ENCODE assay signal across 9 mouse cellular contexts in the genomic region with DNA sequence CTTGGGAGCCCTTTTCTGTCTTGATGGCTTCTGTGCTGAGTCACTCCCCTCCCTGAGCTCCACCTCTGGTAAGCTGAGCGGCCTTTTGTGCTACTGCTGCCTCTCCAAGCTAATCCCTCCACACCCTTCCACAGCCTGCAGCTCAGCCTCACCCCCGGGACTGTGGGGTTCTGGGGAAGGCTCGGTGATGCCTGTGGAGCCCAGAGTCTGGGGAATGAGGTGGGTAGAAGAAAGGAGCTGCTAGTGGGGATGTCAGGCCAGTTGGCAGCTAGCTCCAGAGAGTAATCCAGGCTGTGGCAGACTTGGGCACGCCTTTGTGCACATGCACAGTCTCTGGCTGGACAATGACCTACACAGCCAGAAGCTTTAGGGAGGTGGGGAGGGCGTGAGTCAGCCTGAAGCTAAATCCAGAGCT. TPM values are rescaled to one million over a fixed set of nuclear protein-coding genes. Genes with fewer than 3 reads are reported as not detected.
A peak's percentile ranks its signal among the peaks of the same experiment; 100 is the strongest.
DNase-seq lines count a peak whose midpoint lies in the region; ATAC-seq and TF ChIP-seq lines count a peak whose summit lies in the region.
"Had no signal": no experiment of that assay in that cellular context is flagged by ENCODE, and none has a peak within 500 bp of the region (broad histone marks: within the 10 kb centered on the region; RNA-seq: fewer than 3 reads in every experiment).

No protein-coding gene starts in this region.

- no peak for TF ChIP-seq POLR2A in thymus, adult 2 months (IDR thresholded peaks at IDR 0.05; ENCODE audit: control insufficient read depth, extremely low read depth, insufficient read depth, low read length, poor library complexity)

- DNase-seq in gastrocnemius, postnatal 14 days: peak; percentile 57
- no peak for DNase-seq in gastrocnemius, postnatal 10 days
- peak; percentile 62 for DNase-seq in adrenal gland, postnatal 14 days
- DNase-seq in thymus, adult 2 months: no peak
- DNase-seq in ovary, postnatal 10 days (ENCODE audit: low spot score): no peak
- DNase-seq in layer of hippocampus, adult 8-10 months (ENCODE audit: low spot score in 2 of 2): no peak

- no peak overlapping the region for H3K27ac ChIP-seq in hindbrain, embryonic 16.5 days (ENCODE audit: low read depth, low read length)
- no peak overlapping the region for H3K27ac ChIP-seq in thymus, adult 2 months (ENCODE audit: control insufficient read depth, insufficient read depth, low read length)
- H3K27ac ChIP-seq: limb, embryonic 15.5 days had no signal

- TF ChIP-seq CTCF in E14TG2a.4 (conservative IDR thresholded peaks at IDR 0.05; ENCODE audit: low read length): no peak
- TF ChIP-seq CTCF in thymus, adult 2 months (IDR thresholded peaks at IDR 0.05; ENCODE audit: borderline replicate concordance, control insufficient read depth, extremely low read depth, insufficient read depth, low read length, poor library complexity): no peak

- H3K4me1 ChIP-seq in E14TG2a.4 (replicated peaks; ENCODE audit: low read depth, low read length): peaks cover 56% of the 10 kb centered on the region
- peaks cover 10% of the 10 kb centered on the region for H3K4me1 ChIP-seq in hindbrain, embryonic 16.5 days (ENCODE audit: control insufficient read depth, insufficient read depth, low read depth, low read length)
- peaks cover 18% of the 10 kb centered on the region for H3K4me1 ChIP-seq in thymus, adult 2 months (replicated peaks; ENCODE audit: control insufficient read depth, insufficient read depth, low read length)

- intact Hi-C loops in gastrocnemius, postnatal 14 days (cut with DNase I; ENCODE audit: low total_unique reads): no loop called here

- no peak overlapping the region for H3K9ac ChIP-seq in hindbrain, embryonic 16.5 days (ENCODE audit: low read depth, low read length)
- H3K9ac ChIP-seq: limb, embryonic 15.5 days had no signal

- WGBS in hindbrain, embryonic 16.5 days: 29% methylated on average over 5 of the region's 5 CpGs
- WGBS in thymus, adult 2 months: 89% methylated on average over 5 of the region's 5 CpGs

- ATAC-seq in hindbrain, embryonic 16.5 days: peak; percentile 63

- H3K4me3 ChIP-seq in E14TG2a.4 (replicated peaks; ENCODE audit: low read length): peak overlapping the region; percentile 39; the same call in 1 of the 2 replicates
- H3K4me3 ChIP-seq in hindbrain, embryonic 16.5 days (ENCODE audit: low read length): no peak overlapping the region
- H3K4me3 ChIP-seq in thymus, adult 2 months (ENCODE audit: control insufficient read depth, insufficient read depth, low read length): no peak overlapping the region
- H3K4me3 ChIP-seq: limb, embryonic 15.5 days had no signal

- no peak overlapping the region for H3K4me2 ChIP-seq in hindbrain, embryonic 16.5 days (ENCODE audit: low read length)
- H3K4me2 ChIP-seq: limb, embryonic 15.5 days had no signal

- peaks cover 43% of the 10 kb centered on the region for H3K9me3 ChIP-seq in E14TG2a.4 (ENCODE audit: low read length)
- no peaks in the 10 kb centered on the region for H3K9me3 ChIP-seq in hindbrain, embryonic 16.5 days (ENCODE audit: control insufficient read depth, low read length)
- H3K9me3 ChIP-seq: limb, embryonic 15.5 days had no signal

- H3K36me3 ChIP-seq in E14TG2a.4 (ENCODE audit: insufficient read depth, low read length): peaks cover 45% of the 10 kb centered on the region
- H3K36me3 ChIP-seq in hindbrain, embryonic 16.5 days (ENCODE audit: control insufficient read depth, insufficient read depth, low read length): no peaks in the 10 kb centered on the region
- peaks cover 7% of the 10 kb centered on the region; the same call in 1 of the 2 replicates for H3K36me3 ChIP-seq in thymus, adult 2 months (ENCODE audit: control insufficient read depth, insufficient read depth, low read length)
- H3K36me3 ChIP-seq: limb, embryonic 15.5 days had no signal

- H3K27me3 ChIP-seq in E14TG2a.4 (ENCODE audit: insufficient read depth, low read length): no peaks in the 10 kb centered on the region
- no peaks in the 10 kb centered on the region for H3K27me3 ChIP-seq in hindbrain, embryonic 16.5 days (replicated peaks; ENCODE audit: control insufficient read depth, insufficient read depth, low read length)
- H3K27me3 ChIP-seq in thymus, adult 2 months (ENCODE audit: control insufficient read depth, insufficient read depth, low read length): no peaks in the 10 kb centered on the region; the same call in 1 of the 2 replicates
- H3K27me3 ChIP-seq: limb, embryonic 15.5 days had no signal

RNA-seq across cellular contexts. Expression of gene Gm10277, which starts 20.5 kb away (rescaled TPM):
- not detected for total RNA-seq in gastrocnemius, postnatal 14 days (2021)
- total RNA-seq in gastrocnemius, postnatal 10 days (2021): not detected
- total RNA-seq in adrenal gland, postnatal 14 days (2021): not detected in 2 replicates
- 1.6 and 1.7 TPM in 2 replicates for polyA plus RNA-seq in hindbrain, embryonic 16.5 days (2015; fragmentation: Nextera tagmentation; extraction: Ambion mirVana)
- polyA plus RNA-seq in thymus, adult 2 months (2012; rRNA removed): not detected in 2 replicates
- not detected for total RNA-seq in layer of hippocampus, adult 8-10 months (2022)

RNA-seq across cellular contexts. Expression of gene Myo18a, which starts 45.0 kb away (rescaled TPM):
- 100 to 1,000 TPM; 307 to 323 TPM for total RNA-seq in gastrocnemius, postnatal 14 days (2021)
- 100 to 1,000 TPM; 300 to 302 TPM for total RNA-seq in gastrocnemius, postnatal 10 days (2021)
- total RNA-seq in adrenal gland, postnatal 14 days (2021): 57.6 and 62.5 TPM in 2 replicates
- 35.1 and 44.0 TPM in 2 replicates for polyA plus RNA-seq in hindbrain, embryonic 16.5 days (2015; fragmentation: Nextera tagmentation; extraction: Ambion mirVana)
- polyA plus RNA-seq in thymus, adult 2 months (2012; rRNA removed): 105 and 122 TPM in 2 replicates
- total RNA-seq in layer of hippocampus, adult 8-10 months (2022): 100 to 1,000 TPM; 136 to 156 (median 149) TPM

Comparison
In these comparisons a context has a peak if more than half of its experiments do, and no peak if none do; other contexts are left out.
1. DNase-seq: peak in gastrocnemius, postnatal 14 days (single experiment) and adrenal gland, postnatal 14 days (single experiment); none in gastrocnemius, postnatal 10 days (single experiment), thymus, adult 2 months (single experiment), ovary, postnatal 10 days (single experiment) and layer of hippocampus, adult 8-10 months (0 of 2).